Mouse (Mus musculus): ENCODE measurements around the gene Anxa8. TPM values are rescaled to one million over a fixed set of nuclear protein-coding genes. Genes with fewer than 3 reads are reported as not detected.
A peak's percentile ranks its signal among the peaks of the same experiment; 100 is the strongest.

Anxa8 gene
- polyA plus RNA-seq (2012; ENCODE audit: insufficient read depth, insufficient read length, missing spikeins) = not detected in 2 replicates

GRCm38 (mm10) chr14:34085731-34086130, at the start of gene Anxa8:
TSS of gene Anxa8 (plus strand) at chr14:34085981.
- no peak for TF ChIP-seq CTCF (IDR thresholded peaks at IDR 0.05; ENCODE audit: low read depth, low read length)
- TF ChIP-seq POLR2A (IDR thresholded peaks at IDR 0.05; ENCODE audit: borderline replicate concordance, low read depth, low read length) = no peak
- no peak within 1 kb of the TSS for H3K4me3 ChIP-seq (ENCODE audit: insufficient read depth, low read length)
- H3K4me1 ChIP-seq (ENCODE audit: control insufficient read depth, insufficient read depth, low read length) = no peaks in the 10 kb centered on the region
- no peak within 1 kb of the TSS for H3K27ac ChIP-seq (ENCODE audit: insufficient read depth, low read depth, low read length)

GRCm38 (mm10) chr14:34041241-34041640, 44.5 kb upstream of the Anxa8 start:
- no peak overlapping the region for H3K4me3 ChIP-seq (ENCODE audit: insufficient read depth, low read length)
- TF ChIP-seq POLR2A (IDR thresholded peaks at IDR 0.05; ENCODE audit: borderline replicate concordance, low read depth, low read length) = no peak
- TF ChIP-seq CTCF (IDR thresholded peaks at IDR 0.05; ENCODE audit: low read depth, low read length) = no peak
- no peak overlapping the region for H3K27ac ChIP-seq (ENCODE audit: insufficient read depth, low read depth, low read length)
- H3K4me1 ChIP-seq (ENCODE audit: control insufficient read depth, insufficient read depth, low read length) = no peaks in the 10 kb centered on the region

- Histone ChIP-seq H3K4me3 (ENCODE audit: insufficient read depth, low read length) (no peak overlapping the region), H3K4me1 (ENCODE audit: control insufficient read depth, insufficient read depth, low read length) (no peaks in the 10 kb centered on the region), H3K27ac (ENCODE audit: insufficient read depth, low read depth, low read length) (no peak overlapping the region)
- TF ChIP-seq POLR2A (IDR thresholded peaks at IDR 0.05; ENCODE audit: borderline replicate concordance, low read depth, low read length) (no peak), CTCF (IDR thresholded peaks at IDR 0.05; ENCODE audit: low read depth, low read length) (no peak)
Observed at GRCm38 (mm10) chr14:34043341-34043740, 42.4 kb upstream of the Anxa8 start.

GRCm38 (mm10) chr14:34050101-34050779, 35.5 kb upstream of the Anxa8 start:
- TF ChIP-seq CTCF (IDR thresholded peaks at IDR 0.05; ENCODE audit: low read depth, low read length) (no peak), POLR2A (IDR thresholded peaks at IDR 0.05; ENCODE audit: borderline replicate concordance, low read depth, low read length) (no peak)

GRCm38 (mm10) chr14:34052516-34052915, 33.3 kb upstream of the Anxa8 start, which contains the start of gene Antxrl:
TSS of gene Antxrl (plus strand) at chr14:34052707.
- TF ChIP-seq POLR2A (IDR thresholded peaks at IDR 0.05; ENCODE audit: borderline replicate concordance, low read depth, low read length) (no peak), CTCF (IDR thresholded peaks at IDR 0.05; ENCODE audit: low read depth, low read length) (no peak)
- Histone ChIP-seq H3K27ac (ENCODE audit: insufficient read depth, low read depth, low read length) (no peak within 1 kb of the TSS), H3K4me3 (ENCODE audit: insufficient read depth, low read length) (no peak within 1 kb of the TSS), H3K4me1 (ENCODE audit: control insufficient read depth, insufficient read depth, low read length) (no peaks in the 10 kb centered on the region)

More at GRCm38 (mm10) chr14:34050101-34050779, 35.5 kb upstream of the Anxa8 start:
- Histone ChIP-seq H3K4me1 (ENCODE audit: control insufficient read depth, insufficient read depth, low read length) (no peaks in the 10 kb centered on the region), H3K4me3 (ENCODE audit: insufficient read depth, low read length) (no peak overlapping the region), H3K27ac (ENCODE audit: insufficient read depth, low read depth, low read length) (no peak overlapping the region)

- no peak overlapping the region for H3K27ac ChIP-seq (ENCODE audit: insufficient read depth, low read depth, low read length)
- H3K4me1 ChIP-seq (ENCODE audit: control insufficient read depth, insufficient read depth, low read length) = no peaks in the 10 kb centered on the region
- no peak overlapping the region for H3K4me3 ChIP-seq (ENCODE audit: insufficient read depth, low read length)
- TF ChIP-seq POLR2A (IDR thresholded peaks at IDR 0.05; ENCODE audit: borderline replicate concordance, low read depth, low read length) = no peak
- TF ChIP-seq CTCF (IDR thresholded peaks at IDR 0.05; ENCODE audit: low read depth, low read length) = no peak
Observed at GRCm38 (mm10) chr14:34071665-34072064, 14.1 kb upstream of the Anxa8 start.

GRCm38 (mm10) chr14:34075346-34075745, 10.4 kb upstream of the Anxa8 start:
- TF ChIP-seq CTCF (IDR thresholded peaks at IDR 0.05; ENCODE audit: low read depth, low read length) = no peak
- no peak for TF ChIP-seq POLR2A (IDR thresholded peaks at IDR 0.05; ENCODE audit: borderline replicate concordance, low read depth, low read length)
- H3K27ac ChIP-seq (ENCODE audit: insufficient read depth, low read depth, low read length) = no peak overlapping the region
- H3K4me1 ChIP-seq (ENCODE audit: control insufficient read depth, insufficient read depth, low read length) = no peaks in the 10 kb centered on the region
- H3K4me3 ChIP-seq (ENCODE audit: insufficient read depth, low read length) = no peak overlapping the region

GRCm38 (mm10) chr14:34077222-34077621, 8.6 kb upstream of the Anxa8 start:
- Histone ChIP-seq H3K4me3 (ENCODE audit: insufficient read depth, low read length) (no peak overlapping the region), H3K27ac (ENCODE audit: insufficient read depth, low read depth, low read length) (no peak overlapping the region), H3K4me1 (ENCODE audit: control insufficient read depth, insufficient read depth, low read length) (no peaks in the 10 kb centered on the region)
- TF ChIP-seq POLR2A (IDR thresholded peaks at IDR 0.05; ENCODE audit: borderline replicate concordance, low read depth, low read length) = no peak
- TF ChIP-seq CTCF (IDR thresholded peaks at IDR 0.05; ENCODE audit: low read depth, low read length) = no peak

- Histone ChIP-seq H3K4me3 (ENCODE audit: insufficient read depth, low read length) (no peak overlapping the region), H3K27ac (ENCODE audit: insufficient read depth, low read depth, low read length) (no peak overlapping the region), H3K4me1 (ENCODE audit: control insufficient read depth, insufficient read depth, low read length) (no peaks in the 10 kb centered on the region)
- TF ChIP-seq POLR2A (IDR thresholded peaks at IDR 0.05; ENCODE audit: borderline replicate concordance, low read depth, low read length) (no peak), CTCF (IDR thresholded peaks at IDR 0.05; ENCODE audit: low read depth, low read length) (no peak)
Observed at GRCm38 (mm10) chr14:34078293-34078692, 7.5 kb upstream of the Anxa8 start.

GRCm38 (mm10) chr14:34080321-34080997, 5.3 kb upstream of the Anxa8 start:
- Histone ChIP-seq H3K4me3 (ENCODE audit: insufficient read depth, low read length) (no peak overlapping the region), H3K27ac (ENCODE audit: insufficient read depth, low read depth, low read length) (no peak overlapping the region), H3K4me1 (ENCODE audit: control insufficient read depth, insufficient read depth, low read length) (no peaks in the 10 kb centered on the region)
- TF ChIP-seq POLR2A (IDR thresholded peaks at IDR 0.05; ENCODE audit: borderline replicate concordance, low read depth, low read length) (no peak), CTCF (IDR thresholded peaks at IDR 0.05; ENCODE audit: low read depth, low read length) (peak; percentile 85)
